Mouse (Mus musculus): ENCODE measurements around the gene D5Ertd579e. TPM values are rescaled to one million over a fixed set of nuclear protein-coding genes. Genes with fewer than 3 reads are reported as not detected.

Gene D5Ertd579e
- polyA plus RNA-seq, 1 experiment from 2014 or later, result 33.2 TPM

- no peak within 1 kb of the TSS for H3K4me2 ChIP-seq (ENCODE audit: low read length)
- no peaks in the 10 kb centered on the region for H3K4me1 ChIP-seq (ENCODE audit: control insufficient read depth in 2 of 2, insufficient read depth in 2 of 2, low read length in 2 of 2)
- no peak within 1 kb of the TSS for H3K27ac ChIP-seq (replicated peaks in 1 of 2; ENCODE audit: control insufficient read depth in 1 of 2, insufficient read depth in 1 of 2, low read depth in 2 of 2, low read length in 2 of 2)
- H3K27me3 ChIP-seq (ENCODE audit: control insufficient read depth, insufficient read depth, low read length), result no peaks in the 10 kb centered on the region
- H3K4me3 ChIP-seq (ENCODE audit: control insufficient read depth in 1 of 2, insufficient read depth in 1 of 2, low read depth in 1 of 2, low read length in 2 of 2), result no peak within 1 kb of the TSS
- no peaks in the 10 kb centered on the region for H3K36me3 ChIP-seq (ENCODE audit: control insufficient read depth, insufficient read depth, low read length)
- no peak for ATAC-seq (ENCODE audit: insufficient number of reproducible peaks, insufficient read depth, low FRiP score, low read depth)
- H3K9me3 ChIP-seq (ENCODE audit: control insufficient read depth, low read length), result no peaks in the 10 kb centered on the region
- 79% methylated on average over 5 of the region's 5 CpGs for WGBS
- H3K9ac ChIP-seq (ENCODE audit: low read length), result no peak within 1 kb of the TSS
These were observed 102.6 kb downstream of the D5Ertd579e start, which contains the start of gene Tbc1d14 for GRCm38 (mm10) chr5:36593176-36593575. TSS of gene Tbc1d14 (minus strand) at chr5:36593276.

GRCm38 (mm10) chr5:36590499-36590920, 105.3 kb downstream of the D5Ertd579e start:
- no peaks in the 10 kb centered on the region for H3K4me1 ChIP-seq (ENCODE audit: control insufficient read depth in 2 of 2, insufficient read depth in 2 of 2, low read length in 2 of 2)
- H3K4me3 ChIP-seq (ENCODE audit: control insufficient read depth in 1 of 2, insufficient read depth in 1 of 2, low read depth in 1 of 2, low read length in 2 of 2), result no peak overlapping the region
- H3K4me2 ChIP-seq (ENCODE audit: low read length), result no peak overlapping the region
- no peak overlapping the region for H3K27ac ChIP-seq (replicated peaks in 1 of 2; ENCODE audit: control insufficient read depth in 1 of 2, insufficient read depth in 1 of 2, low read depth in 2 of 2, low read length in 2 of 2)
- no peaks in the 10 kb centered on the region for H3K9me3 ChIP-seq (ENCODE audit: control insufficient read depth, low read length)
- H3K9ac ChIP-seq (ENCODE audit: low read length), result no peak overlapping the region
- no peaks in the 10 kb centered on the region for H3K27me3 ChIP-seq (ENCODE audit: control insufficient read depth, insufficient read depth, low read length)
- WGBS, result 52% methylated on average over 5 of the region's 5 CpGs
- no peaks in the 10 kb centered on the region for H3K36me3 ChIP-seq (ENCODE audit: control insufficient read depth, insufficient read depth, low read length)
- ATAC-seq (ENCODE audit: insufficient number of reproducible peaks, insufficient read depth, low FRiP score, low read depth), result no peak

GRCm38 (mm10) chr5:36584299-36584698, 111.5 kb downstream of the D5Ertd579e start:
- H3K27me3 ChIP-seq (ENCODE audit: control insufficient read depth, insufficient read depth, low read length), result no peaks in the 10 kb centered on the region
- H3K36me3 ChIP-seq (ENCODE audit: control insufficient read depth, insufficient read depth, low read length), result no peaks in the 10 kb centered on the region
- peaks cover 3 to 13% of the 10 kb centered on the region in 2 experiments for H3K4me1 ChIP-seq (ENCODE audit: control insufficient read depth in 2 of 2, insufficient read depth in 2 of 2, low read length in 2 of 2)
- ATAC-seq (ENCODE audit: insufficient number of reproducible peaks, insufficient read depth, low FRiP score, low read depth), result no peak
- no peak overlapping the region for H3K4me2 ChIP-seq (ENCODE audit: low read length)
- no peak overlapping the region for H3K4me3 ChIP-seq (ENCODE audit: control insufficient read depth in 1 of 2, insufficient read depth in 1 of 2, low read depth in 1 of 2, low read length in 2 of 2)
- H3K27ac ChIP-seq (replicated peaks in 1 of 2; ENCODE audit: control insufficient read depth in 1 of 2, insufficient read depth in 1 of 2, low read depth in 2 of 2, low read length in 2 of 2), result no peak overlapping the region
- no peaks in the 10 kb centered on the region for H3K9me3 ChIP-seq (ENCODE audit: control insufficient read depth, low read length)
- no peak overlapping the region for H3K9ac ChIP-seq (ENCODE audit: low read length)
- WGBS, result 68% methylated on average over 6 of the region's 6 CpGs

- Histone ChIP-seq H3K27me3 (ENCODE audit: control insufficient read depth, insufficient read depth, low read length) (no peaks in the 10 kb centered on the region), H3K9ac (ENCODE audit: low read length) (peak overlapping the region; percentile 80), H3K4me1 (ENCODE audit: control insufficient read depth in 2 of 2, insufficient read depth in 2 of 2, low read length in 2 of 2) (peaks cover 3 to 13% of the 10 kb centered on the region in 2 experiments), H3K4me3 (ENCODE audit: control insufficient read depth in 1 of 2, insufficient read depth in 1 of 2, low read depth in 1 of 2, low read length in 2 of 2) (peak overlapping the region; percentile 73 to 95), H3K4me2 (ENCODE audit: low read length) (peak overlapping the region; percentile 89), H3K9me3 (ENCODE audit: control insufficient read depth, low read length) (no peaks in the 10 kb centered on the region), H3K36me3 (ENCODE audit: control insufficient read depth, insufficient read depth, low read length) (no peaks in the 10 kb centered on the region), H3K27ac (replicated peaks in 1 of 2; ENCODE audit: control insufficient read depth in 1 of 2, insufficient read depth in 1 of 2, low read depth in 2 of 2, low read length in 2 of 2) (peak overlapping the region; percentile 87 to 90)
- ATAC-seq (ENCODE audit: insufficient number of reproducible peaks, insufficient read depth, low FRiP score, low read depth), result peak; percentile 99
- 2% methylated on average over 50 of the region's 54 CpGs for WGBS
These were observed 113.7 kb downstream of the D5Ertd579e start for GRCm38 (mm10) chr5:36581924-36582642.

- peak overlapping the region; percentile 89 for H3K4me2 ChIP-seq (ENCODE audit: low read length)
- no peak overlapping the region for H3K27ac ChIP-seq (replicated peaks in 1 of 2; ENCODE audit: control insufficient read depth in 1 of 2, insufficient read depth in 1 of 2, low read depth in 2 of 2, low read length in 2 of 2)
- H3K4me1 ChIP-seq (ENCODE audit: control insufficient read depth in 2 of 2, insufficient read depth in 2 of 2, low read length in 2 of 2), result peaks cover 3 to 13% of the 10 kb centered on the region in 2 experiments
- no peaks in the 10 kb centered on the region for H3K9me3 ChIP-seq (ENCODE audit: control insufficient read depth, low read length)
- H3K9ac ChIP-seq (ENCODE audit: low read length), result peak overlapping the region; percentile 73
- no peaks in the 10 kb centered on the region for H3K27me3 ChIP-seq (ENCODE audit: control insufficient read depth, insufficient read depth, low read length)
- ATAC-seq (ENCODE audit: insufficient number of reproducible peaks, insufficient read depth, low FRiP score, low read depth), result peak; percentile 4; the same call in 1 of the 2 replicates
- peak overlapping the region; percentile 73 to 95 for H3K4me3 ChIP-seq (ENCODE audit: control insufficient read depth in 1 of 2, insufficient read depth in 1 of 2, low read depth in 1 of 2, low read length in 2 of 2)
- WGBS, result 1% methylated on average over 40 of the region's 40 CpGs
- H3K36me3 ChIP-seq (ENCODE audit: control insufficient read depth, insufficient read depth, low read length), result no peaks in the 10 kb centered on the region
These were observed 114.4 kb downstream of the D5Ertd579e start for GRCm38 (mm10) chr5:36581259-36581923.

- Histone ChIP-seq H3K9ac (ENCODE audit: low read length) (no peak overlapping the region), H3K4me2 (ENCODE audit: low read length) (no peak overlapping the region), H3K9me3 (ENCODE audit: control insufficient read depth, low read length) (no peaks in the 10 kb centered on the region), H3K36me3 (ENCODE audit: control insufficient read depth, insufficient read depth, low read length) (no peaks in the 10 kb centered on the region), H3K27me3 (ENCODE audit: control insufficient read depth, insufficient read depth, low read length) (no peaks in the 10 kb centered on the region), H3K4me1 (ENCODE audit: control insufficient read depth in 2 of 2, insufficient read depth in 2 of 2, low read length in 2 of 2) (peaks cover 9 to 21% of the 10 kb centered on the region in 2 experiments), H3K27ac (replicated peaks in 1 of 2; ENCODE audit: control insufficient read depth in 1 of 2, insufficient read depth in 1 of 2, low read depth in 2 of 2, low read length in 2 of 2) (no peak overlapping the region), H3K4me3 (ENCODE audit: control insufficient read depth in 1 of 2, insufficient read depth in 1 of 2, low read depth in 1 of 2, low read length in 2 of 2) (no peak overlapping the region)
- 87% methylated on average over 7 of the region's 7 CpGs for WGBS
- no peak for ATAC-seq (ENCODE audit: insufficient number of reproducible peaks, insufficient read depth, low FRiP score, low read depth)
These were observed 115.9 kb downstream of the D5Ertd579e start for GRCm38 (mm10) chr5:36579967-36580366.

GRCm38 (mm10) chr5:36578982-36579381, 116.8 kb downstream of the D5Ertd579e start:
- Histone ChIP-seq H3K27ac (replicated peaks in 1 of 2; ENCODE audit: control insufficient read depth in 1 of 2, insufficient read depth in 1 of 2, low read depth in 2 of 2, low read length in 2 of 2) (no peak overlapping the region), H3K9ac (ENCODE audit: low read length) (no peak overlapping the region), H3K4me2 (ENCODE audit: low read length) (no peak overlapping the region), H3K27me3 (ENCODE audit: control insufficient read depth, insufficient read depth, low read length) (no peaks in the 10 kb centered on the region), H3K4me3 (ENCODE audit: control insufficient read depth in 1 of 2, insufficient read depth in 1 of 2, low read depth in 1 of 2, low read length in 2 of 2) (no peak overlapping the region), H3K36me3 (ENCODE audit: control insufficient read depth, insufficient read depth, low read length) (no peaks in the 10 kb centered on the region), H3K9me3 (ENCODE audit: control insufficient read depth, low read length) (no peaks in the 10 kb centered on the region), H3K4me1 (ENCODE audit: control insufficient read depth in 2 of 2, insufficient read depth in 2 of 2, low read length in 2 of 2) (peaks cover 18 to 30% of the 10 kb centered on the region in 2 experiments)
- ATAC-seq (ENCODE audit: insufficient number of reproducible peaks, insufficient read depth, low FRiP score, low read depth), result no peak
- 36% methylated on average over 2 of the region's 2 CpGs for WGBS
